Mouse (Mus musculus): ENCODE data around the gene Sccpdh. TPM values are rescaled to one million over a fixed set of nuclear protein-coding genes. Genes with fewer than 3 reads are reported as not detected.
A peak's percentile ranks its signal among the peaks of the same experiment; 100 is the strongest.
"Not testable (repeated sequence)": the region's sequence is repeated elsewhere in the genome, so short reads cannot be mapped to it uniquely, and the experiment has no call there.

Gene Sccpdh
- polyA plus RNA-seq, 1 experiment from 2014 or later = 76.7 TPM

- H3K27me3 ChIP-seq (ENCODE audit: control insufficient read depth, insufficient read depth, low read depth, low read length) = no peaks in the 10 kb centered on the region
- no peak overlapping the region for H3K4me3 ChIP-seq (ENCODE audit: low read length)
- H3K9ac ChIP-seq (ENCODE audit: low read length) = no peak overlapping the region
- no peaks in the 10 kb centered on the region for H3K9me3 ChIP-seq (ENCODE audit: control insufficient read depth, low read length)
- no peak overlapping the region for H3K27ac ChIP-seq (ENCODE audit: low read length)
- H3K36me3 ChIP-seq (ENCODE audit: control insufficient read depth, insufficient read depth, low read length) = no peaks in the 10 kb centered on the region
- H3K4me1 ChIP-seq (replicated peaks; ENCODE audit: control insufficient read depth, insufficient read depth, low read length) = no peaks in the 10 kb centered on the region
- no peak overlapping the region for H3K4me2 ChIP-seq (ENCODE audit: low read depth, low read length)
- no peak for ATAC-seq (ENCODE audit: low read depth)
- WGBS = 82% methylated on average over 5 of the region's 5 CpGs
Observed at GRCm38 (mm10) chr1:179663065-179663464, 4.9 kb upstream of the Sccpdh start.

GRCm38 (mm10) chr1:179664309-179664930, 3.6 kb upstream of the Sccpdh start:
- H3K27ac ChIP-seq (ENCODE audit: low read length) = no peak overlapping the region

GRCm38 (mm10) chr1:179666971-179667370, 1.0 kb upstream of the Sccpdh start:
- no peak overlapping the region for H3K27ac ChIP-seq (ENCODE audit: low read length)
- H3K4me3 ChIP-seq (ENCODE audit: low read length) = no peak overlapping the region
- H3K9ac ChIP-seq (ENCODE audit: low read length) = no peak overlapping the region; the same call in 1 of the 2 replicates
- WGBS = 64% methylated on average over 2 of the region's 2 CpGs
- H3K36me3 ChIP-seq (ENCODE audit: control insufficient read depth, insufficient read depth, low read length) = no peaks in the 10 kb centered on the region
- H3K27me3 ChIP-seq (ENCODE audit: control insufficient read depth, insufficient read depth, low read depth, low read length) = no peaks in the 10 kb centered on the region
- ATAC-seq (ENCODE audit: low read depth) = no peak
- peaks cover 4% of the 10 kb centered on the region for H3K4me1 ChIP-seq (replicated peaks; ENCODE audit: control insufficient read depth, insufficient read depth, low read length)
- no peaks in the 10 kb centered on the region for H3K9me3 ChIP-seq (ENCODE audit: control insufficient read depth, low read length)
- H3K4me2 ChIP-seq (ENCODE audit: low read depth, low read length) = no peak overlapping the region

More at GRCm38 (mm10) chr1:179664309-179664930, 3.6 kb upstream of the Sccpdh start:
- H3K27me3 ChIP-seq (ENCODE audit: control insufficient read depth, insufficient read depth, low read depth, low read length) = no peaks in the 10 kb centered on the region
- peaks cover 4% of the 10 kb centered on the region for H3K4me1 ChIP-seq (replicated peaks; ENCODE audit: control insufficient read depth, insufficient read depth, low read length)
- no peak for ATAC-seq (ENCODE audit: low read depth)
- no peaks in the 10 kb centered on the region for H3K9me3 ChIP-seq (ENCODE audit: control insufficient read depth, low read length)
- H3K4me3 ChIP-seq (ENCODE audit: low read length) = no peak overlapping the region
- WGBS = 57% methylated on average over 4 of the region's 4 CpGs
- H3K36me3 ChIP-seq (ENCODE audit: control insufficient read depth, insufficient read depth, low read length) = no peaks in the 10 kb centered on the region
- H3K9ac ChIP-seq (ENCODE audit: low read length) = no peak overlapping the region
- no peak overlapping the region for H3K4me2 ChIP-seq (ENCODE audit: low read depth, low read length)

- Histone ChIP-seq H3K9ac (ENCODE audit: low read length) (peak overlapping the region; percentile 80), H3K4me3 (ENCODE audit: low read length) (peak overlapping the region; percentile 90), H3K4me2 (ENCODE audit: low read depth, low read length) (peak overlapping the region; percentile 92), H3K27me3 (ENCODE audit: control insufficient read depth, insufficient read depth, low read depth, low read length) (no peaks in the 10 kb centered on the region), H3K9me3 (ENCODE audit: control insufficient read depth, low read length) (no peaks in the 10 kb centered on the region), H3K27ac (ENCODE audit: low read length) (peak overlapping the region; percentile 86), H3K4me1 (replicated peaks; ENCODE audit: control insufficient read depth, insufficient read depth, low read length) (peaks cover 4% of the 10 kb centered on the region), H3K36me3 (ENCODE audit: control insufficient read depth, insufficient read depth, low read length) (no peaks in the 10 kb centered on the region)
- no peak; the same call in 1 of the 2 replicates for ATAC-seq (ENCODE audit: low read depth)
- WGBS = 8% methylated on average over 7 of the region's 7 CpGs
Observed at GRCm38 (mm10) chr1:179667450-179667849, 560 bp upstream of the Sccpdh start.

- WGBS = 11% methylated on average over 12 of the region's 12 CpGs
- H3K9ac ChIP-seq (ENCODE audit: low read length) = peak overlapping the region; percentile 80
Observed at GRCm38 (mm10) chr1:179668836-179669537, 977 bp downstream of the Sccpdh start.

GRCm38 (mm10) chr1:179674355-179674754, 6.3 kb downstream of the Sccpdh start:
- H3K4me1 ChIP-seq (replicated peaks; ENCODE audit: control insufficient read depth, insufficient read depth, low read length) = peaks cover 1% of the 10 kb centered on the region
- 90% methylated on average over 3 of the region's 3 CpGs for WGBS
- H3K9ac ChIP-seq (ENCODE audit: low read length) = no peak overlapping the region
- no peaks in the 10 kb centered on the region for H3K27me3 ChIP-seq (ENCODE audit: control insufficient read depth, insufficient read depth, low read depth, low read length)
- peaks cover 13% of the 10 kb centered on the region for H3K36me3 ChIP-seq (ENCODE audit: control insufficient read depth, insufficient read depth, low read length)
- no peak for ATAC-seq (ENCODE audit: low read depth)
- H3K4me2 ChIP-seq (ENCODE audit: low read depth, low read length) = no peak overlapping the region
- H3K27ac ChIP-seq (ENCODE audit: low read length) = no peak overlapping the region
- H3K9me3 ChIP-seq (ENCODE audit: control insufficient read depth, low read length) = no peaks in the 10 kb centered on the region
- H3K4me3 ChIP-seq (ENCODE audit: low read length) = no peak overlapping the region

More at GRCm38 (mm10) chr1:179668836-179669537, 977 bp downstream of the Sccpdh start:
- Histone ChIP-seq H3K36me3 (ENCODE audit: control insufficient read depth, insufficient read depth, low read length) (peaks cover 6% of the 10 kb centered on the region; the same call in 1 of the 2 replicates), H3K9me3 (ENCODE audit: control insufficient read depth, low read length) (no peaks in the 10 kb centered on the region), H3K27ac (ENCODE audit: low read length) (peak overlapping the region; percentile 86), H3K4me1 (replicated peaks; ENCODE audit: control insufficient read depth, insufficient read depth, low read length) (peaks cover 4% of the 10 kb centered on the region), H3K27me3 (ENCODE audit: control insufficient read depth, insufficient read depth, low read depth, low read length) (no peaks in the 10 kb centered on the region), H3K4me3 (ENCODE audit: low read length) (peak overlapping the region; percentile 90), H3K4me2 (ENCODE audit: low read depth, low read length) (peak overlapping the region; percentile 92)
- no peak for ATAC-seq (ENCODE audit: low read depth)

GRCm38 (mm10) chr1:179677031-179677430, 9.0 kb downstream of the Sccpdh start:
- WGBS = 87% methylated on average over 2 of the region's 2 CpGs
- peaks cover 16% of the 10 kb centered on the region for H3K36me3 ChIP-seq (ENCODE audit: control insufficient read depth, insufficient read depth, low read length)

GRCm38 (mm10) chr1:179679326-179679725, 11.3 kb downstream of the Sccpdh start:
- Histone ChIP-seq H3K27me3 (ENCODE audit: control insufficient read depth, insufficient read depth, low read depth, low read length) (no peaks in the 10 kb centered on the region), H3K9me3 (ENCODE audit: control insufficient read depth, low read length) (no peaks in the 10 kb centered on the region), H3K9ac (ENCODE audit: low read length) (no peak overlapping the region), H3K27ac (ENCODE audit: low read length) (no peak overlapping the region), H3K4me2 (ENCODE audit: low read depth, low read length) (no peak overlapping the region), H3K36me3 (ENCODE audit: control insufficient read depth, insufficient read depth, low read length) (peaks cover 11% of the 10 kb centered on the region), H3K4me3 (ENCODE audit: low read length) (no peak overlapping the region), H3K4me1 (replicated peaks; ENCODE audit: control insufficient read depth, insufficient read depth, low read length) (no peaks in the 10 kb centered on the region)
- ATAC-seq (ENCODE audit: low read depth) = no peak
- 89% methylated on average over 4 of the region's 4 CpGs for WGBS

More at GRCm38 (mm10) chr1:179677031-179677430, 9.0 kb downstream of the Sccpdh start:
- Histone ChIP-seq H3K4me2 (ENCODE audit: low read depth, low read length) (no peak overlapping the region), H3K4me3 (ENCODE audit: low read length) (no peak overlapping the region), H3K9me3 (ENCODE audit: control insufficient read depth, low read length) (no peaks in the 10 kb centered on the region), H3K9ac (ENCODE audit: low read length) (no peak overlapping the region), H3K27ac (ENCODE audit: low read length) (no peak overlapping the region), H3K27me3 (ENCODE audit: control insufficient read depth, insufficient read depth, low read depth, low read length) (no peaks in the 10 kb centered on the region), H3K4me1 (replicated peaks; ENCODE audit: control insufficient read depth, insufficient read depth, low read length) (no peaks in the 10 kb centered on the region)
- no peak for ATAC-seq (ENCODE audit: low read depth)

GRCm38 (mm10) chr1:179682753-179683152, 14.7 kb downstream of the Sccpdh start:
- not testable (repeated sequence) for H3K4me3 ChIP-seq (ENCODE audit: low read length); ATAC-seq (ENCODE audit: low read depth); H3K4me1 ChIP-seq (replicated peaks; ENCODE audit: control insufficient read depth, insufficient read depth, low read length); H3K27me3 ChIP-seq (ENCODE audit: control insufficient read depth, insufficient read depth, low read depth, low read length); H3K9ac ChIP-seq (ENCODE audit: low read length); H3K4me2 ChIP-seq (ENCODE audit: low read depth, low read length); H3K27ac ChIP-seq (ENCODE audit: low read length); H3K9me3 ChIP-seq (ENCODE audit: control insufficient read depth, low read length)
- H3K36me3 ChIP-seq (ENCODE audit: control insufficient read depth, insufficient read depth, low read length) = peaks cover 18% of the 10 kb centered on the region
- WGBS = 69% methylated on average over 9 of the region's 10 CpGs

Data from lung, embryonic 16.5 days (tissue).